Mouse (Mus musculus): ENCODE measurements around the gene Lyplal1.

Gene Lyplal1

DNA sequence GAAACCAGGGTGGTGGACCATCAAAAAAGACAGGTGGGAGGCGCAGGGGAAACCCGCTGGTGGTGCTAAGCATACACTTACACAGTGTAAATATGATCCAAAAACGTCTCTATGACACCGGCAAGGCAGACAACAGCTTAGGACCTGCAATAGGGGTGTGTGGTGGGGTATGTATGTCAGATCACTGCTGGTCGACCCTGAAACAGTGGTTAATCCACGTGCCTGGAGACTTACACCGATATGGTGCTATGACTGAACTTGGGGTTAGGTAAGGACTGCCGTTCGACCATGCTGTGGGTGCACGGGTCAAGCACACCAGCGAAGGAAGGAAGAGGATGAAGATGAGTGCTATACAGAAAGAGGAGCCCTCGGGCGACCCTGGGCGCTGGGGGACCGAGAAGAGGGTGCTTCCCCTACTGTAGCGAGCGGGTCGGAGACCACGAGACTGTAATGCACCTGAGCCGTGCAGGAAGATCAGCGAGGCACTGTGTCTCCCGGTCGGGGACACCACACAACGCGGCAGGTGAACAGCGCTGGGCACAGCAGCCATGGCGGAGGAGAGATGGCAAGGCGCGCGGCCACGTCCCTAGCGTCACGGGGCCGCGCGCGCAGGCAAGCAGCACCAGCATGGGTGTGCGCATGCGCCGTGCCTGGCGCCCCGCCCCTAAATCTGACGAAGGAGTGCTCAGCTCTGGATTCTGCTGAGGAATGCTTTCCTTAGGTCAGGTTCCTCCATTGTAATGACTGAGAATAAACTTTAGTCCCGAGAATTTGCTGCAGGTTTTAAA lies at the start of gene Lyplal1:
TSS of gene Lyplal1 (minus strand) at position 610 of the 788 bp plus-strand sequence.
- peak; percentile 95 to 98 for DNase-seq

DNA sequence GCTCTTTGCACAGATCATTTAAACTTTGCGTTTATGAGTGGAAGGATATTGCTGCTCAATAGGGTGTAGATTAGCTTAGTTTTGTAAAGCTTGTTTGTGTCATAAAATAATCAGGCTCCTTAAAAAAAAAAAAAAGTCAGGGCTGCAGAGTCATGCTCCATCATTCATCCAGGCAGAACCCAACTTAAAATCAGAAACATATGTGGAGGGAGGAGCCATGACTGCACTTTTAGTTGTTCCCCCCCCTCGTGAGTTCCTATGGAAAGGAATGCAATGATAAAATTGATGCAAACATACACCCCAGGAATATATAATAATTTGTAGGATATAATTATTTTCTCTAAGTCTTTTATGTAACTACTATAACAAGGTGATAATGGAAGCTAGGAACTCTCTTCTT lies 46.5 kb upstream of the Lyplal1 start:
- DNase-seq = no peak

DNA sequence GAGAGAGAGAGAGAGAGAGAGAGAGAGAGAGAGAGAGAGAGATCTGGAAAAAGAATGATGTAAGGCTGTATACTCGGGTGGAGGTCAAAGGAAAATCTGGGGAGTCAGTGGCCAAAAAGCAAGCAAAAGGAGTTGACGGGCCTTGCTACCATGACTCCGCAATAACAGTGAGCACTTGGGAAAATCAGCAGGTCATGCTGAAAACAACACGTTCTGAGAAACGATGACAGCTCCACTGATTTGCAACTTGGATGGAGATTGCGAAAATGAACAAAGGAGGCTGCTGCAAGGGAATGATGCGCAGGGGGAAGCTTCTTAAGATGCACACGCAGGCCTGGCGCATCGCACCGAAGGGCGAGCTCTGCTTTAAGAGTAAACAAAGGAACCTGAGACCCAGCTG lies 46.1 kb upstream of the Lyplal1 start:
- DNase-seq = no peak

DNA sequence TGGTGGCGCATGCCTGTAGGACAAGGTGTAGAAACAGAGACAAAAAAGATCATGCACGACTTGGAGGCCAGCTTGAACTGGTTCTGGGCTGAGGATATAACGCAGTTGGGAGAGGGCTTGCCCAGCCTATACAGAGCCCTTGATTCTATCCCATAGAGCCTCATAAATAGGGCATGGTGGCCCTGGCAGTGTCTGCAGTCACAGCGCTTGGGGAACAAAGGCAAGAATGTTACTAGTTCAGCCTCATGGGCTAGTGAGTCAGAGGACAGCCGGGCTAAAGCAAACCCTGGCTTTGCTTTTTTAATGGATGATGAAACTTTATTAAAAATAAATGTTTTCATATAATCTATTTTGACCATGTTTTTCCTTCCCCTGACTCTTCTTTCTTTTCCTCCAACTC lies 33.3 kb upstream of the Lyplal1 start:
- DNase-seq = no peak

DNA sequence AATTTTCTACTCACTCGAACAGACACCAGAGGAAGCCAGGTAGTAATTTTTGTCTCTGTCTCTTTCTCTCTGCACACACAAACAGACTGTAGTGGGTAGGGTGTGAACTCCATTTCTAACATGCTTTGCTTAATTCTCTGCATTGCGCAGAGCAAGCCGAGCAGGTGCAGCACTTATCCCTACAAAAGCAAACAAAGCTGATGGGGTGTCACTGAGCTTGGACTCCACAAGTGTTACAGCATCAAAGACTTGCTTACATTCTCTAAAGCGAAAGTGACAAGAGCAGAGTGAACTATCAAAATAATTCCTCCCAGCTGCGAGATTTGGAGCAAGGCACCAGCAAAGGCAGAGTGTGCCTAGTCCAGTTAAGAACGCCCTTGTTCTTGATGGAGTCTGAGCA lies 28.3 kb upstream of the Lyplal1 start:
- DNase-seq = no peak

DNA sequence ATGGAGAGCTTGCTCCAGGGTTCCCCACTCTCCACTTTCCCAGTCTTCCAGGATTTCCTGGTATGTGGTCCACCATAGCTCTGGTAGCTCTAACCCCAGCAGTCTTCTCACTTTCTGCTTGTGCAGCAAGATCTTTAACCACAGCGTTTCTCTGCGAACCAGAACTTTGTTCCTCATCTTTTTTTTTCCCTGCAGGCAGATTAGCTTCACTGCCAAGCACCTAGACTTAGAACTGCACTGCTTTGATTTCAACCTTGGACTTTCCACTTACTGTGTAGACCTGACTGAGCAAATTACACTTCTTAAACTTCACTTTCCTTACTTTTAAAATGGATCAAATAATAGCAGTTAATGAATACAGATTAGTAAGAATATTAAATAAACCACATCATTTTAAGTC lies 23.1 kb upstream of the Lyplal1 start:
- DNase-seq = no peak

DNA sequence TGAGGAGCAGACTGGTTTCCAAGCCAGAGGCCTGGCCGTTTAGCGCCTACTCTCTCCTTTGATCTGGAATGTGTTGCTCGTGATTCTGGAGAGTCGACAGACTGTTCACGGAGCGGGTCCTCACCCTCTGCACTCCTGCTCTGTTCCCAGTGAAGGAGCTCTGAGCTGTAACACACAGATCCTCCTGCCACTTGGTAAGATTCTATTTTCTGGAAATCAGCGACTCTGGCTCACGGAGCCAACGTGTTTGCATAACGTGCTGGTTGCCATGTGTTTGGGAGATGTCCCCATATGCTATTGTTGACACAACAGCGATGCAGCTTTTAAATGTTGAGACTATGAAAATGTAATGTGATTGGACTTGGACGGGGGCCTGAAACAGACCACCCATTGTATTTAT lies 20.8 kb upstream of the Lyplal1 start:
- DNase-seq = no peak

DNA sequence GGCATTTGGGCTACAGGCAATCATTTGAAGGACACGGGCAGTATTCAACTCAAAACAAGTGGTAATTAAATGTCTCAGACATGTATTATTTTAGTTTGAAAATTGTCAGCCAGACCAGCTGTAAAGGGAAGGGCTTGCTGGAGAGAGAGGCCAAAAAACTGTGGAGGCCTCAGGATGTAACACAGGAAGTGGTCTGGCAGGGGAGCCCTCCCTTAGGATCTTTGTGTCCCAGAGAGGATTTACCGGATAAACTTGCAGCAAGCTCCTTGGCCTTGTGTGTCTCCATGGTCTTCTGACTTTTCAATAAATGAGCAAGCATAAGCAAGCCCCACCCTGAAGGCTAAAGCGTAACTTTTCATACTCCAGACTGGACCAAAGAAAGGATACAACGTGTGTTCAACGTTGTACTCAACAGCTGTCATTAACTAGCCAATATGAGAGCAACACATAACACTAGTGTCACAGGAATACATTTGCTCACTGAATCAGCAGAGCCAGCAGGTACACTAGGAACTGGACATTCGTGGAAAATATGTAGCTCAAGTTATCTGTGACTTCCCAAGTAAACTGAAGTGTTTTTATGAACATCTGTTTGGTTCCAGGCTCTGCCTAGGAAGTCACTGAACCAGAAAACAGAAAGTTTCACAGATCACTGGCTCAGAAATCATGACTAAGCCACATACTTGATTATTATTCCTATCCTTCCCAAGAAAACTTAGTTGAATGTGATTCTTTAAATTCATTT lies 19.7 kb upstream of the Lyplal1 start:
- no peak for DNase-seq

DNA sequence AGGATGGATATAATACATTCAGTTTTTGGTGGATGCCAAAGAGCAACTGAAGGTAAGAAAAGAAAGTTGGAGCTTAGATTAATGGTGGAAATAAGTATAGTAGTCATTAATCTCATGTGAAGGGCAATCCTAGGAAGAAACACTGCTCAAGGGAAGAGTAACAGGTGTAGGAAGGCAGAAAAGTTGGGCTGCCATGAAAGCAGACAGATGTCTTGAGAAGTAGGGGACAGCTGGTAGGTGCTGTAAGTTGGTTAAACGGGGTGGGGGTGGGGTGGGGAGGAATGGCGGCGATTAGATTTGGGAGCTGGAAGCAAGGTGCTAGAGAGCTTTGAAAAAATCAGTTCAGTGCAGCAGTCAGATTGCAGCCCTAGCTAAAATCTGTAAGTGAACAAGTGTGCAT lies 14.4 kb upstream of the Lyplal1 start:
- no peak for DNase-seq

DNA sequence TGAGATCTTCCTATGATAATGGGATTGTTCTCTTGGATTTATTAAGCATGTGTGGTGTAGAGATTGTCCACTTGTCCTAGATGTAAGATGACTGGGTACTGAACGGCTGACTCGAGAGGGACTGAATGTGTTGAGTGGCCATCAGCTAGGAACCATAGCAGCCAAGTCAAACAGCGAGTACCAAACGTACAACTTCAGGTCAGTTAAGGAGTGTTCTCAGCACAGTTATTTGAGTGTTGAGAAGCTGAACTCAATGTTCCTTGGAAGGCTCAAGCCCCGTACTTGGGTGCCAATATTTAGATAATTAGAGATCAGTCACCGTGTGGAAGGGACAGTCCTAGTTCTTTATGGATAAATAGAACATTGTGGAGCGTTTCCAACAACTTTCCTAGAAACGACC lies 11.8 kb upstream of the Lyplal1 start:
- DNase-seq = no peak

DNA sequence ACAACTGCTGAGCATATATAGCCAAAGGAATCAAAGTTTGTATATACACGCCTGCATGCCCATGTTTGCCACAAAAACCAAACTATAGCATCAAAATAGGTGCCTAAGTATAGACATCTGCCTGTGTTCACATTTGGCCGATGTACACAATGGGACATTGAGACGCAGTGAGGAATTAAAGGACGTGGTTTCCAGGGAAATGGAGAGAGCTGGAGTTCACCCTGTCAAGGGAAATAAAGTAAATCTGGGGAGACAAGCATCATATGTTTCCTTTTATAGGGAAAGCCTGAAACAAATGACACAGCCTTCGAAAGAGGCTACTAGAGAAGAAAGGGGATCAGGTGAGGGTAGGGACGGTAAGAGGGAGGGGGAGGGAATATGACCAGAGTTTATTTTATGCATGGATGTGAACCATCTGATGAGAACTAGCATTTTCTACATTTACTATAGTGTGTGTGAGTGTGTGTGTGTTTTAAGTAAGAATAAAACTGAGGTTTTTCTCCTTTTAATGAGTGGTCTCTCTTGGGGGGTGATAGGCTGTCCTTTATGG lies 9.3 kb upstream of the Lyplal1 start:
- no peak for DNase-seq

DNA sequence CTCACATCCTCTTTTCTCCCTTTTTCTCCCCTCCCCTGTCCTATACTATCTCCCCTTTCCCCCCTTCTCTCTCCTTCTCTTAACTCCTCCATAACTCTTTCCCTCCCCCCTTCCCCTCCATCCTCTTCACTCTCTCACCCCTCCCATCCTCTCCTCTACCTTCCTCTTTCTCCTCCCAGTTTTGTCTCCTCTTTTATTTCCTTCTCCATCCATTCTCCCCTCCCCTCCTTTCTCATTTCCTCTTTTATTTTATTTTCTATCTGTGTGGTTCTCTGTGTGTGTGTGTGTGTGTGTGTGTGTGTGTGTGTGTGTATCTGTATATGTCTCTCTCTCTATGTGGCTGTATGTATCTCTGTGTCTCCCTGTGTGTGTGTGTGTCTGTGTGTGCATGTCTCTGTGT lies 6.6 kb upstream of the Lyplal1 start:
- no peak for DNase-seq

DNA sequence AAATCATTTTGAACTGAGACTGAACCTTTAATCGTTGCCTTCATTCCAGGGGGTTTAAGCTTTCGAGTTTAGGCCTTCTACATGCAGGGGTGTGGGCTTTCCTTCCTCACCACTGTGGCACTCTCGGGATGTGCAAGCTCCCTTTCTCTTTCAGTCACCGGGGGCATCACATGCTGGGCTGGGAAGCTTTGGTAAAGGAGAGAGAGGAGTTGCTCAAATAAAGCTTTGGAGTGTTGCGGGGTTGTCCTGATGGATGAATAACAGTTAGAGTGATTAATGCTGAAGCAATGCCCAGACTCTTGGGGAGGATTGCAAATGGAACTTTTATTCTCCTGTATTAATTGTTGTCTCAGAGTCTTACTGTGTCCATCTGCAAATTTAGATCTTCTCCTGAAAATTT lies 2.7 kb upstream of the Lyplal1 start:
- DNase-seq = no peak

DNA sequence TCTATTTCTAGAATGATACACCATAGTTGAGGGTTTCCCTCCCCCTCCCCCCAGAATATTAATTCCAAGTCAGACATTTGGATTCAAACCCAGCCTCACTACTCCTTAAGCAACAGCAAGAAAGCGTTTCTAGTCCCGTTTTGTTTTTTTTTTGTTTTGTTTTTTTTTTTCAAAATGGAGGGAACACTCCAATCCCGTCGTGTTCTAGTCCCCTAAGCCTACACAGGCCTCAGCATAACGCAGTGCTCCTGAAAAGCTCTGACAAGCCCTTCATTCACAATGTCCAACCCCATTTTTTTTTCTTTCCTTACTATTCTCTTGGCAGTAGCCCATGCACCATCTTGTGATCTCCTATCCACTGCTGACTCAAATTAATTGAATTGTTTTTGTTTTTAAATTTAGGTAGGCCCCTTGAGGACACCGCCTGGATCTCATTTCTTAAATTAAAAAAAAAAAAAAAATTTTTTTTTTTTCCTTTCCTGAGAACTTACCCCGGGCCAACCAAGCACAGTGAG lies 967 bp downstream of the Lyplal1 start:
- DNase-seq = peak in 1 of 2 experiments; percentile 5

DNA sequence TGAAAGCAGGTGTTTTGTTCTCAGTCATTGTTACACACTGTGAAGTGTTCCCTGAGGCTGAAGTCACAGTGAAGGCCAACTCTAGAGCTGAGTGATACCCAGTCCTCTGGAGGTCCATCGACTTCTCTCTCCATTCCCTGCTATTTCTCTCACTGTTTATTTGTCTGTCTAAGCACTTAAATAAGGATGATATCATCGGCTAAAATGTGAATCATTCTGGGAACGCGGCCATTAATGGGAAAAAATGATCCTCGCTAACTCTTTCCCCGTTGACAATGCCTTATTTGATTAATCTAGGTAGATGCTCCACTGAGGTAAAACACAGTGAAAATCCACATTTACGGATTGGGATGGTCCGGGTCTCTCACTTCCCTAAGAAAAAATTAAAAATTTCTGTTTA lies 14.8 kb downstream of the Lyplal1 start:
- no peak for DNase-seq

DNA sequence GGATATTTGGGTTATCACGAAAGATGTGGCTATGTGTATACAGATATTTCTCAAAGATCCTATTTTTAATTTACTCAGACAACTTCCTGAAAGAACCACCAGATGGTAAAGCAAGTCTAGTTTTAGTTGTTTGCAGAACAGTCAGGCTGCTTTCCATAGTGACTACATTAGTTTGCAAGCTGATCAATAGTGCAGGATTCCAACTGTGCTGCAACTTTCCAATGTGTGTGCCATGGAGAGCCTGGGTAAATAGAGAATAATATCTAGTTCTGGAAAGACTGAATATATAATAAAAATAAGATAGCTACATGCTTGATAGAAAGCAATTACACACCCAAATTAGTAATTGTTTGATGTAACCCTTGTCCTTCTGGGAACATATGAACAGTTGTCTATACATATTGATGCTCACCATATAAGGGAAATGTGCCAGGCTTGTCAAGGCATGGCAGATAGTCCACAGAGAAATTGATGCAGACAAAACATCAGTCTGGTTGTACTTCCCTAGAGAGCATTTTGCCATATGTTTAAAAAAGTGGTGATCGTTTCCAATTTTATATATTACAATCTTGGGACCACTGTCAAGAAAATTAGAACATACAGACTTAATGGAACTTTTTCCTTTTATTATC lies 50.7 kb downstream of the Lyplal1 start:
- DNase-seq = no peak

DNA sequence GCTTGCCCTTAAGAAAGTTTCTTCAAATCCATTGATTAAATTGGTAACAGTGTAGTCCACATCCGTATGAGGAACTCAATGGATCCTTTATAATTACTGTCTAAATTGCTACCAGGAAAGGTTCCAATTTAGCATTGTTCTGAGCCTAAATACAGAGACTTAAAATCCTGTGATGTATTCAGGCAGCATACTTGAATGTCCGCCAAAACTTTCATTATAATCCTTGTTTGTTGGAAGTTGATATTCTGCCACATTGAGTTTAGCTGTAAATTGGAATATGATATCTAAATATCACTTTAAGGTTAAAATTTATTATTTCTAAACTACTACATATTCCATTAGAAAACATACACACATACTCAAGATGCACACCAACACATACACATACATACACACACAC lies 57.1 kb downstream of the Lyplal1 start:
- no peak for DNase-seq

DNA sequence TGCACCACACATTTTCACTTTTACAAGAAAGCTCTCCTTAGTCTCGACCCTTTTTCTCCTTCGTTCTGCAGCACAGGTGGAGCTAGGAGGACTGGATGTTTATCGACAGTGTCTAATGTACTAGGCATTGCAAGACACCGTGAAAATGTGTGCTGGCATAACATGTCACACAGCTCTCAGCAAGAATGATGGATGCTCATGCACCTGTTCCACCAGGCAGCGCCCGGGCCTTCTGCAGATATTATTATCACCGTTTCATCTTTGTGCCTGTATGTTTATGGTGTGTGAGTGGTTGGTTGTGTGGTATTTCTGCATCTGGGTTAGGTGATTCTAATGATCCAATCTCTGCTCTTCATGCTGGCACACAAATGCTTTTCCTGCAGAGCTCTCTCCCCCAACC lies 62.9 kb downstream of the Lyplal1 start:
- DNase-seq = no peak

DNA sequence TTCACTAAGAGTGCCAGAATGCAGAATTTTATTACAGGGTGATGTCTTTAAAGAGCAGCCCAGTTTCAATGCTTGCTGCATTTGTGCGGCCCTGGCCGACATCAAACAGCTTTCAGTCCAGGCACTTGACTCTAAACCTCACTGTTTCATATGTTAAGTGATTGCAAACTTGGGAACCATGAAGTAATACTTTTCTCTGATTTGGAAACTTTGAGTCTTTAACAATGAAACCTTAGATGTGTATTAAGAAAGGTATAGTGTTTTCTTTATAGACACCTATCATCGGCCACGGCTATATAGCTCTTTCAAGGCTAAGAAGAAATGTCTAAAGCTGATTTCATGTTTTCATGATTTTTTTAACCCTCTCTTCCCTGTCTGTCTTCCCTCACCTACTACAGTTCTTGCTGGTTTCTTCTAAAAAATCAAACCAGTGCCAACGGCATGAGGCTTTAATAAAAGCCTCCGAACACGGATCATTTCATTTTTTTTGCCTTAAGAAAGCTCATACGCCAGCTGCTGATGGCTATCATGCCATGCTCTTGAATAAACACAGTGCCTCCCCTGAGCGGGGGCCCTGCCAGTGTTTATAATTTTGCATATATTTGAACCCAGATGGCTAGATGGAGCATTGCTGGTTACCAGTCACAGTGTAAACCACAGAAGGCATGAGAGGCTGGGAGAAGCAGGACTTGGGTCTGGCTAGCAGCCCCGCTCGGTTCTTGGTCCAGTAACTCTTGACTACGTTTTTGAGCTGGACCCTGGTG lies 63.6 kb downstream of the Lyplal1 start:
- no peak for DNase-seq

DNA sequence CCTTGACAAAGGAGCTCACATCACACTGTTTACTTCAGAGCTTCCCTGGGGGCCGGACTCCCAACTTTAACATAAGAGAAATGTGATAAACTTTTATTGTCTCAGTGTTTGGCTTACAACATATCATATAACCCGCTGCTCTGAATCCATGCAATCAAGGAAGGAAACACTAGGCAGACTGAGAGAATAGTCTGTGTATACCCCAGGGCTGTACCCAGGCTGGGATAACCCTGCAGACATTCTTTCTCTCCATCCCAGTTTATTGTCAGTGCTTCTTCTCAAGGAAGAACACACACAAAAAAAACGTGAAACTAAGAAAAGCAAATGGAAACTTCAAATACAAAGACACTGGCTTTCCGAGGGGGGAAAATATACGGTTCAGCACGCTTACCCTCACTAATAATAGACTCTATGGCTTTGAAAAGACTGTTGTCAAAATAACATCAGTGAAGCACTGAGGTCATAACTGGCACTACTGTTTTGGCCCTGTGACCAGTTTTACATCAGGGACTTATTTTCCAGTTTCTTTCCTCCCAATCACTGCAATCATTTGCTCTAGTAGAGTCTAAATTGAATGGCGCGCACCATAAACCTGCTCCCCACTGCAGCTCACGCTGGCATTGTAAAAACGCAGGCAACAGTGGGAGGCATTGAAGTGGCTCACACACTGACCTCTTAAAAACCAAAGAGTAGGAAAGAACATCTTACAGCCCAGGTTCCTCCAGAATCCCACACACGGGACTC lies 73.2 kb downstream of the Lyplal1 start:
- no peak for DNase-seq

DNA sequence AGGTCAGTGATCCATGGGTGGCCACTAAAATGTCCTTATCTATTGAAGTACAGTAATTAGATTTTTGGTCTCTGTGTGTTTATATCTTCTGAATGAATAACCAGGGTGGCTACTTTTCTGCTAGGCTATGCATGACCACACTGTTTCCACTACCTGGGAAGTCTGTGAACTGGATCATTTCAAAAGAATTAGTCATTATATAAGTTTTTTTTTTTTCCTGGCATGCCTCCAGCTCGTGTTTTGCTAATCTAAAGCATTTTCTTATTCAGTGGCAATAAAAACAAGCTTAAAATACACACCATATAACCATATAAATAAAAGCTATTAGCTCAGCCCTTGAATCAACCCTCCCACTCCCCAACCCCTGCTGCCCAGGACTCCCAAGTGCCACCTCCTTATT lies 75.3 kb downstream of the Lyplal1 start:
- no peak for DNase-seq
